Mouse (Mus musculus) E14TG2a.4 (cell line): Measurements from ENCODE around the gene Fbxo31.

Experiments used
- CTCF ChIP-seq: conservative IDR thresholded peaks from 2 replicates; pipeline ENCODE4 v1.5.1; 2014; ENCODE audit warnings: low read length
- NANOG ChIP-seq: IDR thresholded peaks from 2 replicates; pipeline ENCODE4 v1.6.1; 2014; ENCODE audit warnings: borderline replicate concordance, low read length, mixed read lengths

GRCm38 (mm10) chr8:121620801-121621516, 42.4 kb upstream of the Fbxo31 start:
- no peak for TF ChIP-seq CTCF
- TF ChIP-seq NANOG, result no peak
